Mouse (Mus musculus) lung, postnatal 0 days (tissue): ENCODE results near the gene Stpg2. TPM values are rescaled to one million over a fixed set of nuclear protein-coding genes. Genes with fewer than 3 reads are reported as not detected.

Source experiments
- ATAC-seq: fragments of 200-750 bp; cut with Nextera tagmentation; 2 replicates; pipeline ENCODE4 v1.8.0; 2017; ENCODE audit warnings: moderate library complexity
- DNase-seq: peaks from one replicate; pipeline ENCODE4 v3.0.0-alpha.2; 2016; ENCODE audit warnings: low spot score
- H3K27ac ChIP-seq: fragments of 300-500 bp; sonication (generic); 2 replicates; pipeline ENCODE4 v1.5.1; 2014; ENCODE audit warnings: antibody characterized with exemption, mild to moderate bottlenecking, low read length, mixed read lengths
- H3K27me3 ChIP-seq: fragments of 300-500 bp; sonication (generic); replicated peaks from 2 replicates; pipeline ENCODE4 v1.6.1; 2014; ENCODE audit warnings: low read length, mixed read lengths; ENCODE audit not compliant: insufficient read depth
- H3K36me3 ChIP-seq: fragments of 300-500 bp; sonication (generic); 2 replicates; pipeline ENCODE4 v1.6.1; 2014; ENCODE audit warnings: low read length, mixed read lengths; ENCODE audit not compliant: insufficient read depth
- H3K4me1 ChIP-seq: fragments of 300-500 bp; sonication (generic); 2 replicates; pipeline ENCODE4 v1.6.1; 2014; ENCODE audit warnings: antibody characterized with exemption, low read depth, low read length, mixed read lengths; ENCODE audit not compliant: insufficient read depth
- H3K4me2 ChIP-seq: fragments of 300-500 bp; sonication (generic); replicated peaks from 2 replicates; pipeline ENCODE4 v1.6.1; 2014; ENCODE audit warnings: low read depth, mild to moderate bottlenecking, low read length, moderate library complexity, mixed read lengths
- H3K4me3 ChIP-seq: fragments of 300-500 bp; sonication (generic); 2 replicates; pipeline ENCODE4 v1.5.1; 2014; ENCODE audit warnings: low read depth, low read length
- H3K9ac ChIP-seq: fragments of 300-500 bp; sonication (generic); replicated peaks from 2 replicates; pipeline ENCODE4 v1.6.1; 2014; ENCODE audit warnings: low read depth, mild to moderate bottlenecking
- H3K9me3 ChIP-seq: fragments of 300-500 bp; sonication (generic); 2 replicates; pipeline ENCODE4 v1.6.1; 2016; ENCODE audit warnings: low read length, mixed read lengths
- CTCF ChIP-seq: IDR thresholded peaks from 2 replicates; pipeline ENCODE4 v1.5.1; 2016; ENCODE audit warnings: antibody characterized with exemption, mild to moderate bottlenecking
- EP300 ChIP-seq: IDR thresholded peaks from 2 replicates; pipeline ENCODE4 v1.6.1; 2016; ENCODE audit warnings: antibody characterized with exemption, mild to moderate bottlenecking, control low read depth
- WGBS: fragments of 180-500 bp; shearing (Covaris S2); extraction: QIAGEN DNeasy Blood & Tissue Kit; methylation state at CpG from one replicate; pipeline ENCODE4 v1.1.7; 2014; 5-methylcytosine and 5-hydroxymethylcytosine counted together
- polyA plus RNA-seq: library from polyadenylated mRNA; unstranded; fragments of >200 nt; fragmentation: Nextera tagmentation; extraction: Ambion mirVana; gene quantifications from 2 replicates; pipeline ENCODE4 v1.2.1, GENCODE M21; 2015

Stpg2 gene
- polyA plus RNA-seq, 1 experiment from 2014 or later: not detected

DNA sequence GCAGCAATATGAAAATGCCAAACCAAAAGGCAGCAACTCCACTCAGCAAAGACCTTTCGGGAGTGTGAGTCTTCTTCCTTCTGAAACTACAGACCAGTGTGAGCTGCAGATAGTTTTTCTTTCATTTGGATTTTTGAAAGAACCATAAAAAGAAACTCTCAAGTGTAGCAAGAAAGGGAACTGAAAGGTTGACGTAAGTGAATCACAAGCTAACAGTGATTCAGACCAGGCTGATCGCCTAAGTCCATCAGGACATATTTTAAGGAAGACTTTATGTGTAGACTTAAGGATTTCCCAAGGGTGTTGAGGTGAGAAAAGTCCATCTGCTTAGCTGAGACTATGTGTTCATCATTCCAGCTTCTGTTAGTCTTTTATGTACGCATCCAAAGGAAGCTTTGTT is 533.9 kb downstream of the Stpg2 start:
- Histone ChIP-seq H3K9me3 (no peaks in the 10 kb centered on the region), H3K4me3 (no peak overlapping the region), H3K4me2 (no peak overlapping the region), H3K36me3 (no peaks in the 10 kb centered on the region), H3K4me1 (no peaks in the 10 kb centered on the region), H3K27ac (no peak overlapping the region), H3K27me3 (no peaks in the 10 kb centered on the region), H3K9ac (no peak overlapping the region)
- WGBS: 89% methylated on average over 4 of the region's 4 CpGs
- TF ChIP-seq EP300 (no peak), CTCF (no peak)
- DNase-seq (no peak), ATAC-seq (no peak)

Other genes starting within 250 kb of the Stpg2 start
- 31.4 and 37.9 TPM in 2 replicates for gene Rap1gds1, start 130.5 kb upstream of the Stpg2 start, polyA plus RNA-seq